Mouse (Mus musculus) heart, embryonic 16.5 days (tissue): ENCODE results near the gene Ndufs5. TPM values are rescaled to one million over a fixed set of nuclear protein-coding genes. Genes with fewer than 3 reads are reported as not detected.
A peak's percentile ranks its signal among the peaks of the same experiment; 100 is the strongest.

Experiments
- ATAC-seq: fragments of 200-750 bp; cut with Nextera tagmentation; replicated peaks from 2 replicates; pipeline ENCODE4 v1.8.0; 2017; ENCODE audit warnings: moderate number of reproducible peaks; ENCODE audit not compliant: insufficient read depth, low FRiP score; ENCODE audit errors: extremely low read depth
- H3K27ac ChIP-seq: fragments of 300-500 bp; sonication (generic); 2 replicates; pipeline ENCODE4 v1.5.1; 2014; ENCODE audit warnings: mild to moderate bottlenecking, low read length, control low read depth, moderate library complexity
- H3K27me3 ChIP-seq: fragments of 300-500 bp; sonication (generic); 2 replicates; pipeline ENCODE4 v1.6.1; 2014; ENCODE audit warnings: low read length, mixed read lengths; ENCODE audit not compliant: control insufficient read depth, insufficient read depth
- H3K36me3 ChIP-seq: fragments of 300-500 bp; sonication (generic); 2 replicates; pipeline ENCODE4 v1.6.1; 2014; ENCODE audit not compliant: control insufficient read depth, insufficient read depth
- H3K4me1 ChIP-seq: fragments of 300-500 bp; sonication (generic); 2 replicates; pipeline ENCODE4 v1.6.1; 2014; ENCODE audit warnings: low read length, mixed read lengths; ENCODE audit not compliant: control insufficient read depth, insufficient read depth
- H3K4me2 ChIP-seq: fragments of 300-500 bp; sonication (generic); 2 replicates; pipeline ENCODE4 v1.6.1; 2014; ENCODE audit warnings: low read depth, mild to moderate bottlenecking, control low read depth, low read length
- H3K4me3 ChIP-seq: fragments of 300-500 bp; sonication (generic); 2 replicates; pipeline ENCODE4 v1.5.1; 2014; ENCODE audit warnings: mild to moderate bottlenecking, control low read depth, low read length
- H3K9ac ChIP-seq: fragments of 300-500 bp; sonication (generic); 2 replicates; pipeline ENCODE4 v1.6.1; 2014; ENCODE audit warnings: low read length, control low read depth
- H3K9me3 ChIP-seq: fragments of 300-500 bp; sonication (generic); replicated peaks from 2 replicates; pipeline ENCODE4 v1.6.1; 2016; ENCODE audit warnings: low read length; ENCODE audit not compliant: control insufficient read depth
- WGBS: fragments of 180-500 bp; shearing (Covaris S2); extraction: QIAGEN DNeasy Blood & Tissue Kit; methylation state at CpG from one replicate; pipeline ENCODE4 v1.1.7; 2014; 5-methylcytosine and 5-hydroxymethylcytosine counted together
- polyA plus RNA-seq: library from polyadenylated mRNA; unstranded; fragments of >200 nt; fragmentation: Nextera tagmentation; extraction: Ambion mirVana; gene quantifications from 2 replicates; pipeline ENCODE4 v1.2.1, GENCODE M21; 2015

The Ndufs5 gene
- polyA plus RNA-seq = 519 and 560 TPM in 2 replicates

DNA sequence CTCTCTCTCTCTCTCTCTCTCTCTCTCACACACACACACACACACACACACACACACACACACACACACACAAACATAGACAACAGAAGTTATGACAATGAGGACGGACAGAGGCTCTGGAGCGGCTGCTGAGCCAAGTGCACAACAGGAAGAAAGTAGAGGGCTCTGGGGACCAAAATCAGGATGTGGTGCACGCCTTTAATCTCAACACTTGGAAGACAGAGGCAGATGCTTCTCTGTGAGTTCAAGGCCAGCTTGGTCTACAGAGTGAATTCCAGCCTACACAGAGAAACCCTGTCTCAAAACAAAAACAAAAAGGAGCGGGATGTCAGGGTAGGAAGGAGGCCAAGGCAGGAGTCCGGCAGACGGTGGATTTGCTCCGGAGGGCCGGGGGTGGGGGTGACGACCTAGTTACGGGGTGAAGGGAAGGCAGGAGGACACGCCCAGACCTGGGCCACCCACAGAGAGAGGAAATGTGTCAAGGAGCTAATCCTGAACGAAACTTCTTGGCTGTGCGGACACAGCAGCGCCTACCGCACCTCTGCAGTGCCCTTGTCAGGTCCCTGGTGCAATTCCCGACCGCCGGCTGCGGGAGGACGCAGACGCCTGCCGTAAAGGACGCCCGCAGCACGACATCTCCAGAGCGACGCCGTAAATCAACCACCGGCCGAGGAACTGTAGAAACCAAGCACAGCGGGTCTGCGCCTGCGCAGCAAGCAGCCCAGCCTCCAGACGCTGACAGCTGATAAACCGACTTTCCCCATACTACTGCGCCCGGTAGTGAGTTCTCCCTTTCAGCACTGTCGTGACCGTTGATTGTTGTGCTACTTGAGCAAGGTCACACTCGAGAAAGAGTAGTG is at the start of gene Ndufs5:
Ndufs5 (minus strand) TSS at position 629 of the 860 bp plus-strand sequence.
- Histone ChIP-seq H3K27ac (peak within 1 kb of the TSS; percentile 84), H3K36me3 (peaks cover 20% of the 10 kb centered on the region), H3K27me3 (no peaks in the 10 kb centered on the region), H3K9ac (peak within 1 kb of the TSS; percentile 88), H3K9me3 (no peaks in the 10 kb centered on the region), H3K4me1 (peaks cover 7% of the 10 kb centered on the region), H3K4me3 (peak within 1 kb of the TSS; percentile 69), H3K4me2 (peak within 1 kb of the TSS; percentile 75)
- WGBS = under 1% methylated on average over 40 of the region's 40 CpGs
- peak; percentile 98 for ATAC-seq

- WGBS = 67% methylated on average over 6 of the region's 6 CpGs
- H3K4me2 ChIP-seq = no peak overlapping the region
- no peaks in the 10 kb centered on the region for H3K9me3 ChIP-seq
- H3K4me3 ChIP-seq = no peak overlapping the region
- no peaks in the 10 kb centered on the region for H3K27me3 ChIP-seq
- H3K4me1 ChIP-seq = no peaks in the 10 kb centered on the region
- H3K27ac ChIP-seq = no peak overlapping the region
- ATAC-seq = no peak
- no peaks in the 10 kb centered on the region for H3K36me3 ChIP-seq
- H3K9ac ChIP-seq = no peak overlapping the region
Observed at GRCm38 (mm10) chr4:123765071-123765470, 47.1 kb upstream of the Ndufs5 start.

- H3K9me3 ChIP-seq = no peaks in the 10 kb centered on the region
- no peak overlapping the region for H3K27ac ChIP-seq
- H3K4me2 ChIP-seq = no peak overlapping the region
- H3K36me3 ChIP-seq = no peaks in the 10 kb centered on the region
- ATAC-seq = no peak
- H3K27me3 ChIP-seq = no peaks in the 10 kb centered on the region
- 47% methylated on average over 4 of the region's 4 CpGs for WGBS
- no peaks in the 10 kb centered on the region for H3K4me1 ChIP-seq
- no peak overlapping the region for H3K4me3 ChIP-seq
- H3K9ac ChIP-seq = no peak overlapping the region
Observed at GRCm38 (mm10) chr4:123758306-123758705, 40.3 kb upstream of the Ndufs5 start.

- Histone ChIP-seq H3K9me3 (no peaks in the 10 kb centered on the region), H3K4me2 (peak overlapping the region; percentile 86), H3K27me3 (no peaks in the 10 kb centered on the region), H3K4me1 (peaks cover 15% of the 10 kb centered on the region), H3K9ac (peak overlapping the region; percentile 67), H3K27ac (peak overlapping the region; percentile 66), H3K36me3 (no peaks in the 10 kb centered on the region), H3K4me3 (peak overlapping the region; percentile 90)
- ATAC-seq = no peak
- WGBS = under 1% methylated on average over 8 of the region's 8 CpGs
Observed at GRCm38 (mm10) chr4:123750707-123751312, 32.8 kb upstream of the Ndufs5 start.

DNA sequence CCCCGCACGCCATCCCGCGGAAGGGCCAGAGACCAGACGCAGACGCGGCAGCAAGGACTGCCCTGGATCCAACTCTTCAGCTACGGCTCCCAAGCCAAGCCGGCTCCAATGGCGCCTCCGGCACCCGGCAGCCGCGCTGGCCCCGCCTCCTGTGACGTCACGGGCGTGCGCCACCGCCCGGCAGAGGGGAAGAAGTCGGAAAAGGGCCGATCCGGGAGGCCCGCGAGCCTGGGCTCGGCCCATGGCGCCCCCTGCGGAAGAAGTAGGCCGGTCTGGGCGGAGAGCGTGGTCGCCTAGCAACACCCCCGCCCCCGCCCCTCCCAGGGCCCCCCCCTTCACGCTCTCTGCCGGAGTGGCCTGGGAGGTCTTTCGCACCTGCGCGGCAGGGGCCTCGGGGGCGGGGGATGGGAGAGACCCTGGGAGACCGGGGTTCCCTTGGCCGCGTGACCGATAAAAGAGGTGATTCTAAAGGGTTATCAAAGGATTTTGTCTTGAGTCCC is 32.2 kb upstream of the Ndufs5 start, which contains the start of gene Akirin1:
Akirin1 (minus strand) TSS at position 194 of the 500 bp plus-strand sequence.
- WGBS = under 1% methylated on average over 45 of the region's 46 CpGs
- H3K4me3 ChIP-seq = peak within 1 kb of the TSS; percentile 90
- peaks cover 15% of the 10 kb centered on the region for H3K4me1 ChIP-seq
- peak; percentile 98 for ATAC-seq
- H3K9ac ChIP-seq = peak within 1 kb of the TSS; percentile 91
- peak within 1 kb of the TSS; percentile 90 for H3K27ac ChIP-seq
- peak within 1 kb of the TSS; percentile 89 for H3K4me2 ChIP-seq
- no peaks in the 10 kb centered on the region for H3K36me3 ChIP-seq
- H3K9me3 ChIP-seq = no peaks in the 10 kb centered on the region
- H3K27me3 ChIP-seq = no peaks in the 10 kb centered on the region

- peak; percentile 62 for ATAC-seq
- Histone ChIP-seq H3K36me3 (no peaks in the 10 kb centered on the region), H3K9me3 (no peaks in the 10 kb centered on the region), H3K27me3 (no peaks in the 10 kb centered on the region), H3K4me2 (peak overlapping the region; percentile 89), H3K27ac (peak overlapping the region; percentile 90), H3K4me3 (peak overlapping the region; percentile 90), H3K4me1 (peaks cover 15% of the 10 kb centered on the region), H3K9ac (peak overlapping the region; percentile 91)
- WGBS = under 1% methylated on average over 52 of the region's 55 CpGs
Observed at GRCm38 (mm10) chr4:123749484-123750130, 31.6 kb upstream of the Ndufs5 start.

GRCm38 (mm10) chr4:123748726-123749415 is 30.9 kb upstream of the Ndufs5 start:
- Histone ChIP-seq H3K9ac (peak overlapping the region; percentile 91), H3K27ac (peak overlapping the region; percentile 32), H3K4me2 (peak overlapping the region; percentile 89), H3K36me3 (no peaks in the 10 kb centered on the region), H3K4me1 (peaks cover 15% of the 10 kb centered on the region), H3K9me3 (no peaks in the 10 kb centered on the region), H3K27me3 (no peaks in the 10 kb centered on the region), H3K4me3 (peak overlapping the region; percentile 90)
- WGBS = 12% methylated on average over 10 of the region's 10 CpGs
- no peak for ATAC-seq

- H3K27me3 ChIP-seq = no peaks in the 10 kb centered on the region
- 86% methylated on average over 4 of the region's 4 CpGs for WGBS
- H3K27ac ChIP-seq = no peak overlapping the region
- H3K9me3 ChIP-seq = no peaks in the 10 kb centered on the region
- peaks cover 12% of the 10 kb centered on the region for H3K4me1 ChIP-seq
- peaks cover 14% of the 10 kb centered on the region for H3K36me3 ChIP-seq
- no peak overlapping the region for H3K9ac ChIP-seq
- ATAC-seq = no peak
- H3K4me2 ChIP-seq = no peak overlapping the region
- H3K4me3 ChIP-seq = no peak overlapping the region
Observed at GRCm38 (mm10) chr4:123745221-123745775, 27.3 kb upstream of the Ndufs5 start.
